16 mouse cellular contexts compared by ENCODE assay signal in the genomic region with DNA sequence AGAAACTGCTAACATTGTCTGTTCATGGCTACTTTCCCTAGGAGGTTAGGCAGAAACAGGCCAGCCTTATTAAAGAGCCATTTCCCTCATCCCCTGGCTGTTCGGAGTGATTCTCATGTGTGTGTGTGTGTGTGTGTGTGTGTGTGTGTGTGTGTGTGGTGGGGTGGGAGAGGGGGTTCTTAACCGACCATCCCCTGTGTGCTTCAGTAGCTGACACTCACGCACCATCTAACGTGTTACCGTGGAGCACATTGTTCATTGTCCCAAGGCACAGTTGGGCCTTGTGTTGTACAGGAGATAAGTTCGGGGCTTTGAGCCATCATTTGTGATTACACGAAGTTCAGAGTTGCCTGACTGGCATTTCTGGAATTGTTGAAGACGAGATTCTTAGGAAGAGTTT.
DNase-seq lines count a peak whose midpoint lies in the region; ATAC-seq and TF ChIP-seq lines count a peak whose summit lies in the region.
"Had no signal": no experiment of that assay in that cellular context is flagged by ENCODE, and none has a peak within 500 bp of the region (broad histone marks: within the 10 kb centered on the region; RNA-seq: fewer than 3 reads in every experiment).

No protein-coding gene starts in this region.

- H3K36me3 ChIP-seq in forebrain, embryonic 14.5 days (ENCODE audit: control insufficient read depth, insufficient read depth, low read length) = no peaks in the 10 kb centered on the region
- no peaks in the 10 kb centered on the region for H3K36me3 ChIP-seq in forebrain, embryonic 12.5 days (replicated peaks)
- H3K36me3 ChIP-seq in midbrain, embryonic 10.5 days = no peaks in the 10 kb centered on the region
- H3K36me3 ChIP-seq in midbrain, postnatal 0 days (ENCODE audit: insufficient read depth, low read length) = no peaks in the 10 kb centered on the region
- no peaks in the 10 kb centered on the region for H3K36me3 ChIP-seq in midbrain, embryonic 15.5 days (replicated peaks)
- H3K36me3 ChIP-seq: embryonic facial prominence, embryonic 13.5 days; kidney, embryonic 15.5 days had no signal

- TF ChIP-seq CTCF in midbrain, postnatal 0 days (IDR thresholded peaks at IDR 0.05) = no peak

- no peak overlapping the region for H3K9ac ChIP-seq in forebrain, embryonic 14.5 days (ENCODE audit: low read length)
- no peak overlapping the region for H3K9ac ChIP-seq in forebrain, embryonic 12.5 days
- no peak overlapping the region for H3K9ac ChIP-seq in midbrain, postnatal 0 days (replicated peaks; ENCODE audit: low read length, poor library complexity, severe bottlenecking)
- no peak overlapping the region for H3K9ac ChIP-seq in midbrain, embryonic 15.5 days
- H3K9ac ChIP-seq: embryonic facial prominence, embryonic 13.5 days; kidney, embryonic 15.5 days had no signal

- no peaks in the 10 kb centered on the region for H3K9me3 ChIP-seq in forebrain, embryonic 14.5 days (replicated peaks; ENCODE audit: control insufficient read depth, low read length)
- H3K9me3 ChIP-seq in forebrain, embryonic 12.5 days = no peaks in the 10 kb centered on the region
- H3K9me3 ChIP-seq in midbrain, embryonic 10.5 days (replicated peaks) = peaks cover 17% of the 10 kb centered on the region
- no peaks in the 10 kb centered on the region for H3K9me3 ChIP-seq in midbrain, postnatal 0 days (ENCODE audit: low read length)
- no peaks in the 10 kb centered on the region for H3K9me3 ChIP-seq in midbrain, embryonic 15.5 days
- H3K9me3 ChIP-seq: kidney, embryonic 15.5 days had no signal

- H3K27ac ChIP-seq in forebrain, embryonic 14.5 days (ENCODE audit: low read depth, low read length) = peak overlapping the region; percentile 14; the same call in 1 of the 2 replicates
- H3K27ac ChIP-seq in forebrain, embryonic 12.5 days = no peak overlapping the region
- H3K27ac ChIP-seq in midbrain, embryonic 10.5 days (replicated peaks) = peak overlapping the region; percentile 76
- no peak overlapping the region for H3K27ac ChIP-seq in midbrain, postnatal 0 days (ENCODE audit: low read depth, low read length)
- H3K27ac ChIP-seq in midbrain, embryonic 15.5 days = no peak overlapping the region
- H3K27ac ChIP-seq: kidney, embryonic 15.5 days had no signal

- DNase-seq in forebrain, embryonic 14.5 days (ENCODE audit: low spot score) = no peak
- peak; percentile 35 for DNase-seq in midbrain, embryonic 10.5 days (ENCODE audit: low spot score)
- DNase-seq in midbrain, postnatal 0 days (ENCODE audit: low spot score) = no peak
- peak; percentile 19 for DNase-seq in embryo, embryonic 11 days
- DNase-seq in right cerebral cortex, adult 2 months (ENCODE audit: low spot score in 2 of 2) = no peak
- DNase-seq in heart, adult 9 months (ENCODE audit: low spot score in 2 of 2) = no peak
- DNase-seq: adrenal gland, postnatal 14 days; cerebellum, adult 11-12 months; cerebellum, postnatal 25 days; heart, postnatal 10 days; liver had no signal

- H3K4me2 ChIP-seq in forebrain, embryonic 14.5 days (ENCODE audit: low read length) = no peak overlapping the region
- no peak overlapping the region for H3K4me2 ChIP-seq in forebrain, embryonic 12.5 days
- no peak overlapping the region for H3K4me2 ChIP-seq in midbrain, postnatal 0 days (ENCODE audit: low read depth, low read length, poor library complexity, severe bottlenecking)
- no peak overlapping the region for H3K4me2 ChIP-seq in midbrain, embryonic 15.5 days
- H3K4me2 ChIP-seq: embryonic facial prominence, embryonic 13.5 days; kidney, embryonic 15.5 days had no signal

- ATAC-seq in forebrain, embryonic 14.5 days = no peak
- ATAC-seq in forebrain, embryonic 12.5 days (ENCODE audit: low FRiP score) = no peak
- ATAC-seq in midbrain, postnatal 0 days (ENCODE audit: low FRiP score) = no peak
- ATAC-seq in midbrain, embryonic 15.5 days (replicated peaks) = 0 out of 2 replicates have a peak, but pooled peaks have one; percentile 27
- ATAC-seq: activated CD4-positive, CD25-positive, alpha-beta regulatory T cell, adult 4 months had no signal

- H3K4me1 ChIP-seq in forebrain, embryonic 14.5 days (ENCODE audit: control insufficient read depth, insufficient read depth, low read length) = peaks cover 6% of the 10 kb centered on the region
- peaks cover 31% of the 10 kb centered on the region for H3K4me1 ChIP-seq in forebrain, embryonic 12.5 days
- H3K4me1 ChIP-seq in midbrain, embryonic 10.5 days = peaks cover 32% of the 10 kb centered on the region
- no peaks in the 10 kb centered on the region for H3K4me1 ChIP-seq in midbrain, postnatal 0 days (ENCODE audit: insufficient read depth, low read length)
- H3K4me1 ChIP-seq in midbrain, embryonic 15.5 days = peaks cover 14% of the 10 kb centered on the region

- no peak overlapping the region for H3K4me3 ChIP-seq in forebrain, embryonic 14.5 days (ENCODE audit: low read depth, low read length)
- no peak overlapping the region for H3K4me3 ChIP-seq in forebrain, embryonic 12.5 days (replicated peaks)
- H3K4me3 ChIP-seq in midbrain, embryonic 10.5 days = no peak overlapping the region
- H3K4me3 ChIP-seq in midbrain, postnatal 0 days (ENCODE audit: low read depth, low read length) = no peak overlapping the region
- H3K4me3 ChIP-seq in midbrain, embryonic 15.5 days = no peak overlapping the region
- H3K4me3 ChIP-seq: embryonic facial prominence, embryonic 13.5 days; kidney, embryonic 15.5 days had no signal

- no peaks in the 10 kb centered on the region for H3K27me3 ChIP-seq in forebrain, embryonic 14.5 days (replicated peaks; ENCODE audit: control insufficient read depth, insufficient read depth, low read length)
- peaks cover 8% of the 10 kb centered on the region for H3K27me3 ChIP-seq in forebrain, embryonic 12.5 days
- no peaks in the 10 kb centered on the region; the same call in 1 of the 2 replicates for H3K27me3 ChIP-seq in midbrain, embryonic 10.5 days (ENCODE audit: low read depth, poor library complexity, severe bottlenecking)
- no peaks in the 10 kb centered on the region for H3K27me3 ChIP-seq in midbrain, postnatal 0 days (ENCODE audit: insufficient read depth, low read length)
- H3K27me3 ChIP-seq in midbrain, embryonic 15.5 days (replicated peaks) = no peaks in the 10 kb centered on the region
- H3K27me3 ChIP-seq: embryonic facial prominence, embryonic 13.5 days; kidney, embryonic 15.5 days had no signal

- WGBS in forebrain, embryonic 14.5 days = 26% methylated on average over 8 of the region's 8 CpGs
- 26% methylated on average over 8 of the region's 8 CpGs for WGBS in forebrain, embryonic 12.5 days
- WGBS in midbrain, embryonic 10.5 days = 51% methylated on average over 8 of the region's 8 CpGs
- 36% methylated on average over 8 of the region's 8 CpGs for WGBS in midbrain, postnatal 0 days
- 20% methylated on average over 8 of the region's 8 CpGs for WGBS in midbrain, embryonic 15.5 days

Comparison
In these comparisons a context has a peak if more than half of its experiments do, and no peak if none do; other contexts are left out.
1. DNase-seq: peak in midbrain, embryonic 10.5 days (single experiment) and embryo, embryonic 11 days (single experiment); none in forebrain, embryonic 14.5 days (single experiment), midbrain, postnatal 0 days (single experiment), right cerebral cortex, adult 2 months (0 of 2) and heart, adult 9 months (0 of 2).
2. H3K27ac ChIP-seq: peak in forebrain, embryonic 14.5 days (single experiment) and midbrain, embryonic 10.5 days (single experiment); none in forebrain, embryonic 12.5 days (single experiment), midbrain, postnatal 0 days (single experiment) and midbrain, embryonic 15.5 days (single experiment).